Mouse (Mus musculus) 3T3-L1 (cell line): ENCODE data around the gene Psme1.

ENCODE experiments used
- DNase-seq: peaks from one replicate; pipeline ENCODE4 v3.0.0-alpha.2; 2015; ENCODE audit warnings: low read depth, low spot score

Gene Psme1

DNA sequence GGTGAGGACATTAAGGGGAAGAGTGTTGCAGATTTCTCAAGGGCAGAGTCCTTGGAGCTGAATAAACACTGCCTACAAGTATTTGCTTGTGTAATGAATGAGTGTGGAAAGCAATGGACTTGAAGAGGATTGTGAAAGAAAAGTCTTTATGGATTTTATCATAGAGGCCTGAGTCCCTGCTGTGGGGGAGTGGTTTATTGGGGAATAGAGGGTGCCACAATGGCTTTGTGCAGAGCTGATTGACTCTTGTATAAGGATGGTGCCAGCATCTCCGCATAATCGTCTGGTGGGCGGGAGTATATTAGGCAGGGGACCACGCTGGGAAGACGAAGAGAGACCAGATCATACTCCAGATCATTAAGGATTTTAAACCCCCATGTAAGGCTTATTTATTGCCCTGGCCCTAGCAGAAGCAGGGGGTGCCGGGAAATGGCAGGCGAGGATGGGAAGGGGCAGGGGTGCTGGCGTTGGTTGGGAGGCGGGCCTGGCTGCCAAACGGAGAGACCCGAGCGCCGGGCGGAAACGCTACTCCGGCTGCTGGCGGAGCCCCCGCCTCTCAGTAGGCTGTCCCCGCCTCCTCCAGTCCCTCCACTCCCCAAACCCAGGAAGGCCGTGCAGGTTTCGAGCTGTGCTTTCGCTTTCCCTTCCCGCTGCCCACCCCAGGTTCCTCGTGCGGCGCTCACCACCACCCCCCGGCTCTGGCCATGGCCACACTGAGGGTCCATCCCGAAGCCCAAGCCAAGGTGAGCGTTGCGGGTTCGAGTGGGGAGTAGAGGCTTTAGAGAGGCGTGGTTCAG is at the start of gene Psme1:
Psme1 (plus strand) TSS at position 253 of the 797 bp plus-strand sequence.
- peak; percentile 63 for DNase-seq

DNA sequence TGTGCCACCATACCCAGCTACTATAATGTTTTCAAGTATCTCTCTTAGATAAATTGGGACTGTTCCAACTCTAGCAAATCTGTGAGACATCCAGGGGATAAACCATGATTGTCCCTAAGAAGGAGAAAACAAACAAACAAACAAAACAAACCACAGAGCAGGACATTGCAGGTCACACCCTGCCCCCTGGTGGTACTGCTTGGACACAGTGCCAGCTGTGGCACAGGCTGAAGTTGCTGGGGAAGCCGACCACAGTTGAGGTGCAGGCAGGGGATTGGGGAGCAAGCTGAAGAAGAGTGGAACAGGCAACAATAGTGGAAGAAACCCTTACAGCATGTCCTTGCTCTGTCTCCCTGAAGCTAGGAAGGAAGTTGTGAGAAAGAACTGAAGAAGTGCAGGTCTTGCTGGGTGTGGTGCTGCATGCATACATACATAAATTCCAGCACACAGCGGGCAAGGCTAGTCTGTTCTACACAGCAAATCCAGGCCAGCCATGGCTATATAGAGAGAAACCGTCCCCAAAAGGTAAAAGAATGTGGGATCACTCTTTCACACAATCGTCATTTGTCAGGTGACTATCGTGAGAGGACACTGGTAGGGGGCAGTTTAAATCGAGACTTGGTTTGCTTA is 41.7 kb upstream of the Psme1 start:
- DNase-seq, result peak; percentile 38

DNA sequence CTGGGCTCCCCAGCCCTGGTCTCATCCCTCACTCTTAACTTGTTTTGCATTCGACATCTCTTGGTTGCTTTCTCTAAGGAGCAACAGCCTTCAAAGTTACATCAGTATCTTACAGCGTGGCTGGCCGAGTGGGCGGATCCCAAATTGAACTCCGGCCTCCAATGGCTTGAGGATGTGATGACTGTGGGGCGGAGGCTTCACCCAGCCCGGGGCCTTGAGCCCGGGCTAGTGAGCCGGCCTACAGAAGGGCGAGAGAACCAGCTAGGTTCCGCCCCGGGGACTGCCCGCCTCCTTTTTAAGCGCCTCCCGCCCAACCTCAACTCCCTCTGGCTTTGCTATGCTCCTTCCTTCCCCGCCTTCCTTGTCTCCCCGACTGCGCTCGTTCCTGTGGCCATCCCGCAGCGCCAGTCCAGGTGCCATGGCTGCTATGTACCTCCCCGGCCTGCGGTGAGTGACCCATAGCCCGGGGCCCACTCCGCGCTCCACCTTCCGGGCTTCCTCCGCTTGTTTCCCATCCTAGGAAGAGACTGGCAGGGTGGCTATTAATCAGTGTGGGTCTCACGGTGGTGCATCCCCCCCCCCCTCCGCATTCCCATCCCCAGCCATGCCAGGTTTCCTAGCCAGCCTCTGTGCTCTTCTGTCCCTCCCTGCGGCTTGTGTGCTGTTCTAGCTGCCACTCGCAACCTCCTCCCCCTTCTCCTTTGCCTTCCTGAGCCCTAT is 37.7 kb upstream of the Psme1 start, which contains the start of gene Pck2:
Pck2 (plus strand) TSS at position 200 of the 720 bp plus-strand sequence.
- peak; percentile 95 for DNase-seq

DNA sequence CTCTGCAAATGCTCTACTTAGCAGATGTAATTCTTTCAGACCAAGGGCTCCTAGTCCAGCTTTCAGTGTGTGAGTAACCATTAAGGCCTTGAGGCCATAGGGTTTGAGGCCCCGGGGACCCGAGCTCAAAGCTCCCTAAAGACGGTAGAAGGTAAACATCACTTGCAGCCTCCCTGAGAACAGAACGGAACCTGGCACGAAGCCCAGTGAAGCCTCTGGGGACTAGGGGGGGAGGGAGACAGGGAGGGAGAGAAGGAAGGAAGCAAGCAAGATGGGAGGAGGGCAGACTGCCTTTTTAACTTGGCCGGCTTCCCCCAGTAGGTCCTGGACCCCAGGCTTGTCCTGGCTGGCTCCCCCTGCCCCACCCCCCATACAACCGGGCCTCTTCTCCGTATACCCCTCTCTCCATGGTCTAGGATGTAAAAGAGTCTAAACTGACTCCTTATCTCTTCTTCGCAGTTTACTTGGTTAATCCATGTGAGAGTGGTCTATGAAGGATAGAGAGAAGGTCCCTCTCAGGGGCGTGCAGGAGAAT is 37.1 kb upstream of the Psme1 start:
- DNase-seq, result peak; percentile 78

DNA sequence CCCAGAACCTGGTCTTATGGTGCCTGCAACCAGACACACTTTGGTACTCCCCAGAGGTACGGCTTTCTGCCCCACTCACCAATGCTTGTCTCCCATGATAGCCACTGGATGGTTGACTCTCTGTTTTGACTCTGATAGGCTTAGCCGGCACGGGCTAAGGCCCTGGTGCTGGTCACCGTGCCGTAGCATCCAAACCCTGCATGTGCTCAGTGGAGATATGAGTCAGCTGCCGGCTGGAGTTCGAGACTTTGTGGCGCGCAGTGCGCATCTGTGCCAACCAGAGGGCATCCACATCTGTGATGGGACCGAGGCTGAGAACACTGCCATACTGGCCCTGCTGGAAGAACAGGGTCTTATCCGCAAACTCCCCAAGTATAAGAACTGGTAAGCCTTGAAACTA is 35.7 kb upstream of the Psme1 start:
- DNase-seq, result no peak

DNA sequence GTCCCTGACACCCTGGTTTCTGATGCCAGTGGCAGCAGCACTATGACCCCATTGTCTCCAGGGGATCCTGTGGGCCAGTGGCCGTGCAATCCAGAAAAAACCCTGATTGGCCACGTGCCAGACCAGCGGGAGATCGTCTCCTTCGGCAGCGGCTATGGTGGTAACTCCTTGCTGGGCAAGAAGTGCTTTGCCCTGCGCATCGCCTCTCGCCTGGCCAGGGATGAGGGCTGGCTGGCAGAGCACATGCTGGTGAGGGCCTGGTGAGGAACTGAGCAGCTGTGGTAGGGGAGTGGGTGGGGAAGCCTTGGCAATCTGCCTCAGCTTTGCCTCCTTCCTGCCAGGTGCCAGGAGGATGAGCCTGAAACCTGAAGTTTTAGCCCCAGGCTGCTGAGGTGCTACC is 33.6 kb upstream of the Psme1 start:
- no peak for DNase-seq

DNA sequence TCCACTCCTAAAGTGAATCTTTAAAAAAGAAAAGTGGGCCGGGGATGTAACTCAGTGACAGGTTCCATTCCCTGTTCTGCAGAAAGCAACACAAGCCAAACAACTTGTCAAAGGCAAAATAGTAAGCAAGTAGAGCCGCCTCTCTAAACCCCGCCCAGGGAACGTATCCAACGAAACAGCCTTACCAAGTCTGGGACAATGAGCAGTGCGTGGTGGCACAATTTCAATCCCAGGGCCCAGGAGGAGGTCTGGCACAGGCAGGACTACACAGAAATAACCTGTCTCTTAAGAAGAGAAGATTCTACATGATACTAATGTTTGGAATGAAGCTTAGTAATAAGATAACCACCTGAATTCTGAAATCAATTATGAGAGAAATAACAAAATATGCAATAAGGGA is 27.7 kb upstream of the Psme1 start:
- no peak for DNase-seq

DNA sequence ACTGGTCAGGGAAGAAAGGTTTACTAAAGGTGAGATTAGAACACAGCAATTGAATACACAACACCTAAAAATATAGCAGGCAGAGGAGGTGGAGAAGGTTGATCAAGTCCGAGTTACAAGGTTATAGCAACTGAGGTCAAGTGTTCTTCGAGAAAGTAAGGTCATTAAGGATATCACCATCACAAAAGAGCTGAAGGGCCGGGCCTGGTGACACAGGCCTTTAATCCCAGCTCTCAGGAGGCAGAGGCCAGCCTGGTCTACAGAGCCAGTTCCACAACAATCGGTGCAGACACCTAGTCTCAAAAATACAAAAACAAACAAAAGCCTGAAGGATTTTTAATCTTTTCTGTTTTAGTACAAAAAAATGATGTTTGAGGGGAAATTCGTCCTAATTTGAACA is 26.6 kb upstream of the Psme1 start:
- DNase-seq, result no peak

DNA sequence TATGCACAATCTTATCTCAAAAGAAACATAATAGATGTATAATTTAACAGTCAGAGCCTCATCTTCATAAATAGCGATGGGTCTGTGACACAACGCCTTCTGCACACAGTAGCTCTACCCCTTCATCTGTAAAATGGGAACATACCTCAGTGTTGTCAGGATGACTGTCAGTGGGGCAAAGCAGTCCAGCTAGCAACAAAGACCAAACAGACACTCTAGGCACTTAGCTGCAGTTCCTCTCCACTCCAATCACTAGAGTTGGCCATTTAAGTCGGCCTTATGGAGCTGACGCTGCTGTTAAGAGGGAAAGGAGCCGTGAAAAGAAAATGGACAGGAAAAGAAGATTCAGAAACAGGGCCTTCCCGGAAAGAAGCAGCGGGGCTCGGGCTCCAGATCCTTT is 26.1 kb upstream of the Psme1 start:
- no peak for DNase-seq

DNA sequence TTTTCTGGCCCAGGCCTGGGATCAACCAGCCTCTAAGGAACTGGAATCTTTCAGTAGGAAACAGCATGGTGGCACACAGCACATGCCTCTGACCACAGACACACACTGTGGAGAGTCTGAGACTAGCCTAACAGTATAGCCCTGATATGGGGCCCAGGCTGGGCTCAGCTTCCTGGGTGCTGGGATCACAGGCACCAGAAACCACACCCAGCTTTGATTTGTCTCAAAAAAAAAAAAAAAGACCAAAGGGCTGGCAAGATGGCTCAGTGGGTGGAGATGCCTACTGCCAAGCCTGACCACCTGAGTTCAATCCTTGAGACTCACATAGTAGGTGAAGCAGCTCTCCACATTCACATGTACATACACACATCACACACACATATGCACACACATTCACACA is 23.3 kb upstream of the Psme1 start:
- DNase-seq, result no peak

DNA sequence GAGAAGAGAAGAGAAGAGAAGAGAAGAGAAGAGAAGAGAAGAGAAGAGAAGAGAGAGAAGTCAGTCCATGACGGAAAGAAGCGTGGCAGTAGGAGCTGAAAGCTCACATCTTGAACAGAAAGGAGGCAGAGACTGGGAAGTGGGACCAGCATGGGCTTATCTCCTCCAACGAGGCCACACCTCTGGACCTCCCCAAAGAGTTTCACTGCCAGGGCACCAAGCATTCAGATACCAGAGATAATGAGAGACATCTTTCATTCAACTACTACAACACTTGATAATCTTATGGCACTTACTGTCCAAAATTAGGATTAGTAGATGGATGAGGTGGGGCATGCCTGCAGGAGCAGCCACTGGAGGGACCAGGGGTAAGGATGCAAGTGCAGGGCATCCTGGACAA is 22.1 kb upstream of the Psme1 start:
- DNase-seq, result no peak

DNA sequence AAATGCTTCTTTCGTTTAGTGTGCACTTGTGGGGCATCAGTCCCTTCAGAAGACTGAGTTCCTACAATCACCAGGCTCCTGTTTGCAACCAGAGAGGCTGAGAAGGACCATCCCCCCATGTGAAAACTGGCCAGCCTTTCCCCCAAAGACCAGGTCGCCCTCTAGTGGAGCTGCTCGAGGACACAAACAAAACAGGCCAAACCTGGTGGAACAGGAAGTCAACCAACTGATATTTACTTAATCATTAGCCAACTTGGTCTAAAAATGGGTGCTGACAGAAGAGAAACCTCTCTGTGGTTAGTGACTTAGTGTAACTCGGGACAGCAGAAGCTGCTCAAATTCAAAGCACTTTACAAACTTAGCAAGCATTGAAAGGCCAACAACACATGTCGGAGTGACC is 20.9 kb upstream of the Psme1 start:
- DNase-seq, result peak; percentile 79

DNA sequence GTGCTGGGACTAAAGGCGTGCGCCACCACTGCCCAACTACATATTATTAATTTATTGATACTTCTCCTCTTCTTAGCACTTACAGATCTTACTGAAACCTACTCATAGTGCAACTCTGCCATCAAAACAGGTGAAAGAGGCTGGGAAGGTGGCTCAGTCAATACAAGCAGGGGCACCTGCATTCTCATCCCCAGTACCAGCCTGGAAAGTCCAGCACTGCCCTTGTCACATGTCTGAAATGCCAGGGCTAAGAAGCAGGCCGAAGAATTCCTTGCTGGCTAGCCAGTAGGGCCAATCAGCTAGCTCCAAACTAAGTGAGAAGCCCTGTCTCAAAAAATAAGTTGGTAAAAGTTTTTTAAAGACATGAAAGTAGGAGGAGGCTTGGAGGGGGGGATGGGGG is 20.3 kb upstream of the Psme1 start:
- no peak for DNase-seq

DNA sequence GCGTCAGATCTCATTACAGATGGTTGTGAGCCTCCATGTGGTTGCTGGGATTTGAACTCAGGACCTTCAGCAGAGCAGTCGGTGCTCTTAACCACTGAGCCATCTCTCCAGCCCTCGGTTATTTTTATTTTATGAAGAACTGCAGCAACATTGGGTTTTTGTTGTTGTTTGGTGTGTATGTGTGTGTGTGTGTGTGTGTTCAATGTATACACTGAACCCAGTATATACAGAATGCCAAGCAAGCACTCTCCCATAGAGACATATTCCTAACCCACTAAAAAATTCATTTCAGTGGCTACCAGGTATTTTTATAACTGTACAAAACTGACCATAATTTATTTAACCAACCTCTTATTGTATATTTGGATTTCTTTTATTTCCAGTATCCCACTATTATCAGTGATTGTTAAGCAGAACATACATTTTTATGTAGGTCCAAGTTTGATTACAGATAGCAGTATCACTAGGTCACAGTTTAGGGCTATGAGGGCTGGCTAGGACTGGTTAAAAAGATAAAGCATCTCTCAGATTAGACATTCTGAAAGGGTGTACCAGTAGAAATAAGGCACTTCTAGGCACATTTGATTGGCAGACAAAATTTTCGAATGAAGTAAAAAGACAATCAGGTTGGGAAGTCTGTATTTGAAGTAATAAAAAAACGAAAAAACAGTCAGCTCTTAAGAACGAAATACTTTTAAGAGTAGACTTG is 19.0 kb upstream of the Psme1 start:
- no peak for DNase-seq

DNA sequence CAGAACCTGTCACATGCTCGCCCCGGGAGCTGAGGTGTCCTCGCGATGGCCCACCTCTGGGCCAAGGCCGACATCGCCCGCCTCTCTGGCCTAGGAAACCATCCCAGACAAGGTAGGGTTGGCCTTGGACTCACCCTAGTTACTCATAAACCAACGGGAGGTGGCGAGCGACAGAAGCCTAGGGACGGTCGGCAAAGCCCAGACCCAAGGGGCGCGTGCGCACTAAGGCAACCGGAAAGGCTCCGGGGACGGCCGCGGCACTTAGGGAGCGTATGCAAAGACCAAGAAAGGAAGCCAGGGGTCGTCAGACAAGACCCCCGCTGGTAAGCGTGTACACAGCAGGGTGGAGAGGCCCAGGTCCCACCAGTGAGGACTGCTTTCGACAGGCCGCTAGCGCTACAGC is 18.1 kb upstream of the Psme1 start, which contains the start of gene Dcaf11:
Dcaf11 (plus strand) TSS at position 208 of the 403 bp plus-strand sequence.
- peak; percentile 85 for DNase-seq

DNA sequence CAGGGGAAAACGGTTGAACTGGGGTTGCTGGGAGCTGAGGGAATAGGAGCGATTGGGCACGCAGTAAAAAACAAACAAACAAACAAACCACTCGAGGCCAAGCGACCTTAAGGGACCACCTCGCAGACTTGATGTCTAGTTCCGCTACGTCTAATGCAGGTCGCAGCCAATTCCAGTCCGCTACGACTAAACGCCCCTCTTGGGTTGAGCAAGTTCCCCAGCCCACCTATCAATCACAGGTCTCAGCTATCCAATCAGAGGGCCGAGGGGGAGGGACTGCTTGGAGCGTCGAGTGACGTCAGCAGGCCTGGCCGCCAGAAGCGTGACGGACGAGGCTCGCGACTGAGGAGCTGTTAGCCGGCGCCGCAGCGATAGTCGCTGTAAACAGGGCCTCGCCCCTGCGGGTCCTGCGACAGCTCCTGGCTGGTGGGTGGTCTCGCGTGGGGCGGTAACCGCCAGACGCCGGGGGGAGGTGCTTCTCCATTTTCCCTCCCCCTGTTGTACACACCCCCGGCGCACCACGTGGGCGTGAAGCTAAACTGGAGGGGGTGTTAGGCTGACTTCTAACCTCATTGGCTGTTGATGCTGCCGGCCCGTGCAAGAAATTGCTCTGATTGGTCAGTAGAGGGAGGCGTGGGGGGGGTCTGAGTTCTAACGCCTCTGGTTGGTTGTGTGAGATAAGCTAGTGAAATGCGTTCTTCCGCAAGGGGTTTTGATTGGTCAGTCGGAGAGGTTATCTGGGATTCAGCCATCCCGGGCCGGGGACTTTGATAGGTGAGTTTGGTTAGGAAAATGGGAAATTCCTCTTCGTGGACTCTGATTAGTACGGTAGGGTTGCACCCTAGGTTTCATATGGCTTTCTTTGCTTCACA is 17.5 kb upstream of the Psme1 start, which contains the start of gene A730061H03Rik:
A730061H03Rik (minus strand) TSS at position 205 of the 872 bp plus-strand sequence.
- DNase-seq, result peak; percentile 97

DNA sequence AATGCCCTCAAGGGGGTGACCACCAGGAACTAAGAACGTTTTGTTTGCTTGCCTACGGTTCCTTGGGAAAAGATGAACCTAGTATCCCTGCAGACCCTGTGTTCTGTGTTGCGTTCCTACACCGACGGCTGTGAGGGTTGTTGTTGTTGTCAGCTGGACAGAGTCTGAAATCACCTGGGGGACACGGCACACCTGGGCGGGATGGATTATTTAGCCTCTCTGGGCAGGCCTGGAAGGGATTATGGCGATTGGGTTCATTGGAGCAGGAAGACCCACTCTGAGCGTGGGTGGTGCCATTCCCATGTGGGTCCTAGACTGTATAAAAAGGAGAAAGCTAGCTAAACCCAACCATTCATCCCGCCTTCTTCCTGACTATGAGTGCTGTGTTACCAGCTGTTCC is 16.1 kb upstream of the Psme1 start:
- DNase-seq, result no peak

DNA sequence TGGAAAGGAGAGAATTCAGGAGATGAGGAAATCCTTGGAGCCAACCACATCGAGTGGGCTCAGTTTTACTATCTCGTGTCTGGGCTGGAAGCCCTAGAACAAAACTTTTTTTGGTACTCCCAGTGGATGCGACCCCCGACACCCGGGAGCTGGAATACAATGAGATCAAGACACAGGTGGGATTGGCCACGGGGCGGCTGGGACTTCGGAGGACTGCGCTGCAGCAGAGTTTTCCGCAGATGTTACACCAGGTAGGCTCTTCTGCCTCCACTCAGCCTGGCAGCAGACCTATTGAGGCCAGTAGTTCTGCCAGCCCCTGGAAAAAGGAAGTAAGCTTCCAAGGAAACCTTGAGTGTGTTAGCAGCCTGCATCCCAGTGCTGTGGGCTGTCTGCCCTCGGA is 14.7 kb upstream of the Psme1 start:
- DNase-seq, result no peak

DNA sequence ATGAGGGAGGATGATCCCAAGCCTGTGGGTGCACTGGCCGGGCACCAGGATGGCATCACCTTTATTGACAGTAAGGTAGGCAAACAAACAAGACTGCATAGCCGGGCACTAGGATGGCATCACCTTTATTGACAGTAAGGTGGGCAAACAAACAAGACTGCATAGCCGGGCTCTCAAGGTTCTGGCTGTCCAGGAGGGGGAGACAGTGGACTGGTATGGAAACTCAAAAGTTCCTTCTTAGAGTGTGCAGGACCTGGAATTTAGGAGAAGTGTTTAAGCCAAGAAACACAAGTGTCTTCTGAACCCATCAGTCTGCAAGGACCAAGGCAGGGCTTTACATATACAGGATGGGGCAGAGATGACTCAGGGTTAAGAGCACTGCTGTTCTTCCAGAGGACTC is 12.2 kb upstream of the Psme1 start:
- no peak for DNase-seq

DNA sequence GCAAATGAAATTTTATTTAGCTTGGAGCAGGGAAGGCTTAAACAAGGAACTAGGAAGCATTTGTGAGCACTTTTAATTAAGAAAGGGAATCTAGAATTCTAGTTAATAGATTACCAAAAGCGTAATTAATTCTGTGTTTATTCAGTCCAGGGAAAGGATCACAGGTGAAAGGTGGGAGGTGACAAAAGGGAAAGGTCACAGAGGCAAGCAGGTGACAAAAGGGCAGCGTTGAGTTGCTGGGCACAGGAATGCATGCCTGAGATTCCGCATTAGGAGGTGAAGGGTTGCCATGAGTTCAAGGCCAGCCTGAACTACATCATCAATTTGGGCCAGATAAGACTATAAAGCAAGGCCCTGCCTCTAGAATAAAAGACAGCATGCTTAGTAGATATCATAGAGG is 10.4 kb upstream of the Psme1 start:
- DNase-seq, result no peak

DNA sequence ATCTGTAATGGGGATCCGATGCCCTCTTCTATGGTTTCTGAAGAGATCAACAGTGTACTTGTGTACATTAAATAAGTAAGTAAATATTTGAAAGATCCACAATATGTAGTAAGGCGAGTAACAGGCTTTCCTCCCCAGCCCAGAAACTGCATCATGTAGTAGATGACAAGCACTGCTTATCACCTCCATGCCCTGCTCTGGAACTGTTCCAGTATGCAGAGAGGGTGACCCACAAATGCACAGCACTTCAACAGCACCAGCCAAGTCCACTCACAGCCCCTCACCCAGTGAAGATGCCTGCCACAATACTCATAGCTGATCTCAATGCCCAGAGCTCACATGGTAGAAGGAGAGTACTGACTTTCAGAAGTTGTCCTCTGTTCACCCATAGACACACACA is 7.3 kb upstream of the Psme1 start:
- DNase-seq, result no peak
